Mouse (Mus musculus) liver, embryonic 14.5 days (tissue): ENCODE data around the gene Adamts4. TPM values are rescaled to one million over a fixed set of nuclear protein-coding genes. Genes with fewer than 3 reads are reported as not detected.
A peak's percentile ranks its signal among the peaks of the same experiment; 100 is the strongest.

ENCODE experiments used
- ATAC-seq: fragments of 200-750 bp; cut with Nextera tagmentation; 2 replicates; pipeline ENCODE4 v1.8.0; 2017; ENCODE audit warnings: moderate number of reproducible peaks, mild to moderate bottlenecking, moderate library complexity; ENCODE audit not compliant: insufficient read depth
- DNase-seq, 3 experiments: peaks; one replicate each; pipeline ENCODE4 v3.0.0-alpha.2; 2012 to 2013; ENCODE audit warnings: low read depth in 3 of 3, low spot score in 3 of 3
- H3K27ac ChIP-seq: fragments of 300-500 bp; sonication (generic); 2 replicates; pipeline ENCODE4 v1.5.1; 2014; ENCODE audit warnings: moderate library complexity, mild to moderate bottlenecking, control low read depth, inconsistent platforms
- H3K27me3 ChIP-seq: fragments of 300-500 bp; sonication (generic); 2 replicates; pipeline ENCODE4 v1.6.1; 2014; ENCODE audit warnings: mild to moderate bottlenecking, low read length, moderate library complexity; ENCODE audit not compliant: control insufficient read depth, insufficient read depth
- H3K36me3 ChIP-seq: fragments of 300-500 bp; sonication (generic); replicated peaks from 2 replicates; pipeline ENCODE4 v1.6.1; 2014; ENCODE audit warnings: low read depth; ENCODE audit not compliant: control insufficient read depth, insufficient read depth
- H3K4me1 ChIP-seq, 2 experiments: fragments of 200-500 bp in 1 of 2; fragments of 300-500 bp in 1 of 2; sonication (generic) in 1 of 2; replicated peaks; 2 replicates each; pipeline ENCODE4 v1.6.1; 2012 to 2014; ENCODE audit warnings: antibody characterized with exemption in 1 of 2, inconsistent platforms in 1 of 2, low read length in 1 of 2; ENCODE audit not compliant: control insufficient read depth in 2 of 2, insufficient read depth in 2 of 2
- H3K4me2 ChIP-seq: fragments of 300-500 bp; sonication (generic); 2 replicates; pipeline ENCODE4 v1.6.1; 2014; ENCODE audit warnings: low read depth, mild to moderate bottlenecking, control low read depth, moderate library complexity
- H3K4me3 ChIP-seq, 2 experiments: fragments of 200-500 bp in 1 of 2; fragments of 300-500 bp in 1 of 2; sonication (generic) in 1 of 2; 2 replicates each; pipeline ENCODE4 v1.5.1; 2012 to 2014; ENCODE audit warnings: low read depth in 2 of 2, low read length in 2 of 2, mild to moderate bottlenecking in 2 of 2, control low read depth in 1 of 2, inconsistent platforms in 1 of 2, moderate library complexity in 1 of 2; ENCODE audit not compliant: insufficient read depth in 1 of 2
- H3K9ac ChIP-seq: fragments of 300-500 bp; sonication (generic); replicated peaks from 2 replicates; pipeline ENCODE4 v1.6.1; 2014; ENCODE audit warnings: mild to moderate bottlenecking, control low read depth, moderate library complexity
- H3K9me3 ChIP-seq: fragments of 300-500 bp; sonication (generic); 2 replicates; pipeline ENCODE4 v1.6.1; 2016; ENCODE audit warnings: low read length, mixed read lengths; ENCODE audit not compliant: control insufficient read depth
- CTCF ChIP-seq: IDR thresholded peaks from 2 replicates; pipeline ENCODE4 v1.5.1; 2016; ENCODE audit warnings: antibody characterized with exemption, low read depth, control low read depth
- EP300 ChIP-seq: IDR thresholded peaks from 2 replicates; pipeline ENCODE4 v1.6.1; 2016; ENCODE audit warnings: antibody characterized with exemption, low read depth
- WGBS: fragments of 180-500 bp; shearing (Covaris S2); extraction: QIAGEN DNeasy Blood & Tissue Kit; methylation state at CpG from one replicate; pipeline ENCODE4 v1.1.7; 2014; ENCODE audit not compliant: insufficient replicate concordance; 5-methylcytosine and 5-hydroxymethylcytosine counted together
- polyA plus RNA-seq, 2 experiments: library from polyadenylated mRNA; depleted of rRNA in 1 of 2; stranded (reverse) in 1 of 2; unstranded in 1 of 2; fragments of >200 nt; fragmentation: Nextera tagmentation in 1 of 2; extraction: Ambion mirVana in 1 of 2; gene quantifications; 2 replicates each; pipeline versions ENCODE4 v1.2.1 to v1.2.3; 2012 to 2014

Adamts4 gene
- polyA plus RNA-seq, 2 experiments = 0.13 to 0.17 TPM

- Histone ChIP-seq H3K4me2 (peak overlapping the region; percentile 95), H3K9ac (peak overlapping the region; percentile 100), H3K27ac (peak overlapping the region; percentile 96), H3K36me3 (peaks cover 65% of the 10 kb centered on the region), H3K27me3 (no peaks in the 10 kb centered on the region), H3K9me3 (no peaks in the 10 kb centered on the region), H3K4me1 (peaks cover 8 to 13% of the 10 kb centered on the region in 2 experiments; a peak in 3 of 4 replicates), H3K4me3 (peak overlapping the region; percentile 66 to 93)
- 1% methylated on average over 25 of the region's 25 CpGs for WGBS
- DNase-seq = no peak
- TF ChIP-seq CTCF (no peak), EP300 (no peak)
- ATAC-seq = peak; percentile 56
Measured at GRCm38 (mm10) chr1:171280250-171280915, 30.2 kb downstream of the Adamts4 start.

- H3K4me3 ChIP-seq = peak within 1 kb of the TSS; percentile 66 to 93
- TF ChIP-seq EP300 (peak; percentile 98), CTCF (peak; percentile 19; the same call in 1 of the 2 replicates)
- H3K9me3 ChIP-seq = no peaks in the 10 kb centered on the region
- peak; percentile 99 to 100 (median 100) for DNase-seq
- WGBS = 1% methylated on average over 26 of the region's 26 CpGs
- peak; percentile 93 for ATAC-seq
- H3K4me1 ChIP-seq = peaks cover 8 to 13% of the 10 kb centered on the region in 2 experiments; a peak in 3 of 4 replicates
- H3K9ac ChIP-seq = peak within 1 kb of the TSS; percentile 100
- peak within 1 kb of the TSS; percentile 95 for H3K4me2 ChIP-seq
- H3K27me3 ChIP-seq = no peaks in the 10 kb centered on the region
- peaks cover 59% of the 10 kb centered on the region for H3K36me3 ChIP-seq
- H3K27ac ChIP-seq = peak within 1 kb of the TSS; percentile 96
Measured at GRCm38 (mm10) chr1:171280916-171281527, 30.8 kb downstream of the Adamts4 start, which contains the start of gene Ppox. TSS of gene Ppox (minus strand) at chr1:171281186.

DNA sequence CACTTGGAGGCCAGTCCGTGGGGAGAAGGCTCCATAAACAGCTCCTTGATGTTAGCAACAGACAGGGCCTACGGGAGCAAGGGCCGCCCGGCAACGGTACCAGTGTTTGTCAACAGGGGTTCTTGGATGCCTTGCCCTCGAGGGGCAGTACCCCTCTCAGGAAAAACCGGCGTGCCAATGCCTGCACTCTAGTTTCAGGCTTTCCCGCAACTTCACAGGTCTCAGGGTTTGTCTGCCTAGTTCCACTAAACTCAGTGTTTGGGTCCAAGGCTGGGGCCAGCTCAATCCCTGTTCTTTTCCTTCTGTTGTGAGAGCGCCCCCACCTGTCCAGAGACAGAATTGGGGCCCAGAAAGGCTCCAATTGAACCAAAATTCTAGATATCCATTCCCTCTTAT, 31.3 kb downstream of the Adamts4 start:
- WGBS = under 1% methylated on average over 10 of the region's 10 CpGs
- H3K9me3 ChIP-seq = no peaks in the 10 kb centered on the region
- H3K27ac ChIP-seq = peak overlapping the region; percentile 96
- ATAC-seq (peak; percentile 46), DNase-seq (peak; percentile 78 to 89 (median 80))
- H3K36me3 ChIP-seq = peaks cover 54% of the 10 kb centered on the region
- peak overlapping the region; percentile 78 for H3K4me2 ChIP-seq
- H3K9ac ChIP-seq = peak overlapping the region; percentile 100
- H3K27me3 ChIP-seq = no peaks in the 10 kb centered on the region
- TF ChIP-seq CTCF = peak; percentile 88
- no peak for TF ChIP-seq EP300
- H3K4me3 ChIP-seq = peak overlapping the region; percentile 66 to 93
- peaks cover 8 to 13% of the 10 kb centered on the region in 2 experiments; a peak in 3 of 4 replicates for H3K4me1 ChIP-seq

- Histone ChIP-seq H3K4me2 (peak overlapping the region; percentile 78), H3K27ac (peak overlapping the region; percentile 96), H3K9ac (peak overlapping the region; percentile 100), H3K36me3 (peaks cover 47% of the 10 kb centered on the region), H3K27me3 (no peaks in the 10 kb centered on the region), H3K4me3 (peak overlapping the region; percentile 66 to 93), H3K4me1 (peaks cover 11 to 15% of the 10 kb centered on the region in 2 experiments), H3K9me3 (no peaks in the 10 kb centered on the region)
- TF ChIP-seq EP300 (no peak), CTCF (no peak)
- no peak for ATAC-seq
- DNase-seq = no peak
- WGBS = 62% methylated on average over 18 of the region's 18 CpGs
Measured at GRCm38 (mm10) chr1:171282086-171282805, 32.0 kb downstream of the Adamts4 start.
